Mouse (Mus musculus) liver, embryonic 13.5 days (tissue): ENCODE results near the gene Ppp4r1. TPM values are rescaled to one million over a fixed set of nuclear protein-coding genes. Genes with fewer than 3 reads are reported as not detected.

Source experiments
- ATAC-seq: fragments of 200-750 bp; cut with Nextera tagmentation; 2 replicates; pipeline ENCODE4 v1.8.0; 2017; ENCODE audit warnings: low read depth, mild to moderate bottlenecking, moderate number of reproducible peaks, moderate library complexity
- DNase-seq: peaks from one replicate; pipeline ENCODE4 v3.0.0; 2022
- H3K27ac ChIP-seq: fragments of 300-500 bp; sonication (generic); 2 replicates; pipeline ENCODE4 v1.5.1; 2015; ENCODE audit warnings: moderate library complexity, mild to moderate bottlenecking, inconsistent platforms
- H3K27me3 ChIP-seq: fragments of 300-500 bp; sonication (generic); 2 replicates; pipeline ENCODE4 v1.6.1; 2015; ENCODE audit warnings: mild to moderate bottlenecking, inconsistent platforms
- H3K36me3 ChIP-seq: fragments of 300-500 bp; sonication (generic); 2 replicates; pipeline ENCODE4 v1.6.1; 2015; ENCODE audit warnings: mild to moderate bottlenecking, inconsistent platforms
- H3K4me1 ChIP-seq: fragments of 300-500 bp; sonication (generic); replicated peaks from 2 replicates; pipeline ENCODE4 v1.6.1; 2015; ENCODE audit warnings: inconsistent platforms
- H3K4me2 ChIP-seq: fragments of 300-500 bp; sonication (generic); 2 replicates; pipeline ENCODE4 v1.6.1; 2015; ENCODE audit warnings: inconsistent platforms, mild to moderate bottlenecking, moderate library complexity
- H3K4me3 ChIP-seq: fragments of 300-500 bp; sonication (generic); replicated peaks from 2 replicates; pipeline ENCODE4 v1.5.1; 2015; ENCODE audit warnings: mild to moderate bottlenecking, inconsistent platforms
- H3K9ac ChIP-seq: fragments of 300-500 bp; sonication (generic); 2 replicates; pipeline ENCODE4 v1.6.1; 2015; ENCODE audit warnings: mild to moderate bottlenecking, inconsistent platforms
- H3K9me3 ChIP-seq: fragments of 300-500 bp; sonication (generic); replicated peaks from 2 replicates; pipeline ENCODE4 v1.6.1; 2016; ENCODE audit warnings: inconsistent platforms
- WGBS: fragments of 180-500 bp; shearing (Covaris S2); methylation state at CpG from one replicate; pipeline ENCODE4 v1.1.7; 2015; ENCODE audit not compliant: insufficient replicate concordance; 5-methylcytosine and 5-hydroxymethylcytosine counted together
- polyA plus RNA-seq: library from polyadenylated mRNA; unstranded; fragments of >200 nt; fragmentation: Nextera tagmentation; extraction: Ambion mirVana; gene quantifications from 2 replicates; pipeline ENCODE4 v1.2.1, GENCODE M21; 2015

Gene Ppp4r1
- polyA plus RNA-seq, 1 experiment from 2014 or later = 10.1 TPM

DNA sequence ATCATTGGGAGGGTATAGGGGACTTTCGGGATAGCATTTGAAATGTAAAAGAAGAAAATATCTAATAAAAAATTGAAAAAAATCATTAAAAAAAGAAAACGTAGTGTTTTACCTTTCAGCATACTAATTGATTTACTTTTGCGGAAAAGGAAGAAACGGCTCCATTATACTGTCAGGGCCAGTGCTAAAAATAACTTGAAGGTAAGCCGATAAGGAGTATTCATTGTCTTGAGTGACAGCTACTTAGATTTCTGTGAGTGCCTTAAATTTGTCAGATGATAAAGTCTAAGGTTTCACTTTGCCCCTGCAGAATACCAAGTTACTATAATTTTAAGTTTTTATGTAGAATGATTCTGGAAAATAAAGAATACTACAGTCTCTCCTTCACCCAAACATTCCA lies 37.8 kb downstream of the Ppp4r1 start:
- no peaks in the 10 kb centered on the region for H3K9me3 ChIP-seq
- no peaks in the 10 kb centered on the region for H3K27me3 ChIP-seq
- no peaks in the 10 kb centered on the region for H3K4me1 ChIP-seq
- peaks cover 65% of the 10 kb centered on the region for H3K36me3 ChIP-seq
- DNase-seq (no peak), ATAC-seq (no peak)
- H3K9ac ChIP-seq = no peak overlapping the region
- 73% methylated on average over 5 of the region's 5 CpGs for WGBS
- no peak overlapping the region for H3K4me2 ChIP-seq
- no peak overlapping the region for H3K4me3 ChIP-seq
- no peak overlapping the region for H3K27ac ChIP-seq

DNA sequence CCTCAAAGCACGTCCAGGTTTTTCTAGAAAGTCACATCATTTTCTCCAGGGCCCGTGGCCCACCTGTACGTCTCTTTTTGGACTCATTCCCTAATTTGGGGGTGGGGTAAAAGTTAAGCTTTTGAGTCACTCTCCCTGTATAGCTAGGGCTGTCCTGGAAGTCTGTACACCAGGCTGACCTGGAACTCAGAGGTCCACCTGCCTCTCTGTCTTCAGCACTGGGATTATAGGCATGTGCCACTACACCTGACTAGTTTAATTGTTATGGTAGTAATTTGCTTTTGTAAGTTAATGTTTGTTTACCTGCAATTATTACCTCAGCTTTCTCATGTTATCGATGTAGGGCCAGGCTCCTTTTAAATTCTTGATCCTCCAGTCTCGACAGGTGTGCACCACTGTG lies 40.0 kb downstream of the Ppp4r1 start:
- no peak for ATAC-seq
- Histone ChIP-seq H3K27me3 (no peaks in the 10 kb centered on the region), H3K4me1 (no peaks in the 10 kb centered on the region), H3K9me3 (no peaks in the 10 kb centered on the region), H3K4me2 (no peak overlapping the region), H3K27ac (no peak overlapping the region), H3K9ac (no peak overlapping the region), H3K4me3 (no peak overlapping the region), H3K36me3 (peaks cover 51% of the 10 kb centered on the region)
- 81% methylated on average over 5 of the region's 5 CpGs for WGBS
- DNase-seq = no peak

DNA sequence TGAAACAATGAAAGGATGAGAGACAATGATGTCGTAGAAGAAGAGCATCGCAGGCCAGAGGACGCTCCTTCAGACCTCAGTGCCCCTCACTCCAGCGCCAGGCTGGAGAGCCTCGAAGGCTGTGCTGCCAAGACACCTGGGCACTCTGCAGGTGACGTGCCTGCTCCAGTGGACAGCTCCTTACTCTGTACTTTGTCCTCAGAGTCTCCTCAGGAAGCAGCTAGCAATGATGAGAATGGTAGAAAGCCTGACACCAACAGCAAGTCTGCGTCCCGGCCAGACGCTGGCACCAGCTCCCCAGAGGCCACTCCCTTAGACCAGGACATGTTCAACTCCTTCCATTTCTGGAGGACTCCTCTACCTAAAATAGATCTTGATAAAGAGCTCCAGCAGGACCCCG lies 41.9 kb downstream of the Ppp4r1 start:
- no peak overlapping the region for H3K4me3 ChIP-seq
- no peaks in the 10 kb centered on the region for H3K4me1 ChIP-seq
- H3K27ac ChIP-seq = no peak overlapping the region
- WGBS = 80% methylated on average over 10 of the region's 10 CpGs
- H3K4me2 ChIP-seq = no peak overlapping the region
- H3K9ac ChIP-seq = no peak overlapping the region
- H3K27me3 ChIP-seq = no peaks in the 10 kb centered on the region
- H3K36me3 ChIP-seq = peaks cover 52% of the 10 kb centered on the region
- H3K9me3 ChIP-seq = no peaks in the 10 kb centered on the region
- ATAC-seq (no peak), DNase-seq (no peak)

- H3K4me3 ChIP-seq = no peak overlapping the region
- no peaks in the 10 kb centered on the region for H3K4me1 ChIP-seq
- no peak overlapping the region for H3K4me2 ChIP-seq
- H3K36me3 ChIP-seq = peaks cover 65% of the 10 kb centered on the region
- ATAC-seq (no peak), DNase-seq (no peak)
- 50% methylated on average over 9 of the region's 9 CpGs for WGBS
- no peak overlapping the region for H3K9ac ChIP-seq
- H3K27ac ChIP-seq = no peak overlapping the region
- H3K9me3 ChIP-seq = no peaks in the 10 kb centered on the region
- H3K27me3 ChIP-seq = no peaks in the 10 kb centered on the region
Measured at GRCm38 (mm10) chr17:65826257-65826656, 43.9 kb downstream of the Ppp4r1 start.

DNA sequence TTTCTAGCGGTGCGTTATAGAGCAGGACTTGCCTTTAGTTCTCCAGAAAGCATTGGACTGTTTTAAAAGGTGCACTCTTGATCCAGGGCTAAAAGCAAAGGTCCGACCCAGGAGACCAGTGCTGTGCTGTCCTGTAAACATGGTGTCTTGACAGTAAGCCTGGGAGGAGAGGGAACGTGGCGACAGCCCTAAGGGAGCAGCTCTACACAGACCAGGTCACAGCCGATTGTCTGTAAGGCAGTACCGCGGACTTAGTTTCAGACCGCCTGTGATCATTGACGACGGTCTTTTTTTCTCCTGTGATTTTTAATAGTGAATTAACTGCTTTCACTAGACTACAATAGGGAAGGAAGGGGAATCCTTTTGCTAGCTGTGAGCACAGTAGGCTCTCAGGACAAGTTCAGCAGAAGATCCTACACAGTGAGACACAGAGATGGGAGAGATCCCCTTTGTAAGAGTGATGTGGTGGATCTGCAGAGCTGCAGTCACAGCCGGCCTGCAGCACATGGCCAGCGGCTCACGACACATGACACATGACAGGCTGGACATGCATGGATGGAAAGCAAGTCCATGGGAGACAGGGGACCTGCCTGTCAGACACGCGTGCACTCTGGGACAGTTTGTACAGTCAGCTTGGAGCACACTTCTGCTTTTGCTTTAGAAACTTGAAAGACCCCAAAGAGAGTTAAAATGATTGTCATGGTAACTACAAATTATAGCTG lies 44.9 kb downstream of the Ppp4r1 start:
- no peak overlapping the region for H3K27ac ChIP-seq
- no peak overlapping the region for H3K9ac ChIP-seq
- H3K36me3 ChIP-seq = peaks cover 69% of the 10 kb centered on the region
- no peaks in the 10 kb centered on the region for H3K27me3 ChIP-seq
- H3K4me2 ChIP-seq = no peak overlapping the region
- WGBS = 86% methylated on average over 16 of the region's 16 CpGs
- no peak overlapping the region for H3K4me3 ChIP-seq
- DNase-seq (no peak), ATAC-seq (no peak)
- no peaks in the 10 kb centered on the region for H3K9me3 ChIP-seq
- no peaks in the 10 kb centered on the region for H3K4me1 ChIP-seq

DNA sequence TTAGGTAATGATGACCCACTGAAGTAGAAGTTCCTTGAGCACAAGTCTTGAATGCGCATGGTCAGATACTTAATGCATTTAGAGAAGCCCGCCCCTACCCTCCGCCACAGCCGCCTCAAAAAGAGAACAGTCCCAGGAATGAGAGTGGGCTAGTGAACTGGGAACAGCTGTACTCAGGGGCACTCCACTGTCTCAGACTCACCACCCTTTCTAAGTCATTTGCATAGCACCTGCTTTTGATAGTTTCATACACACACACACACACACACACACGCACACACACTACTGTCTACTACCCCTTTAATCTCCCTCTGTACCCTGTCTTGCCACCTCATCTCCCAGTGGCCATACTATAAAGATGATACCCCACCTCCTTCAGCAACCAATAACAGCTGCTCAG lies 45.5 kb downstream of the Ppp4r1 start:
- ATAC-seq = no peak
- no peak for DNase-seq

GRCm38 (mm10) chr17:65828951-65829350 lies 46.6 kb downstream of the Ppp4r1 start:
- H3K4me1 ChIP-seq = no peaks in the 10 kb centered on the region
- no peaks in the 10 kb centered on the region for H3K9me3 ChIP-seq
- H3K4me2 ChIP-seq = no peak overlapping the region
- no peak overlapping the region for H3K27ac ChIP-seq
- no peaks in the 10 kb centered on the region for H3K27me3 ChIP-seq
- H3K36me3 ChIP-seq = peaks cover 74% of the 10 kb centered on the region
- no peak overlapping the region for H3K4me3 ChIP-seq
- no peak overlapping the region for H3K9ac ChIP-seq
- 87% methylated on average over 11 of the region's 11 CpGs for WGBS
- DNase-seq = no peak
- ATAC-seq = no peak

More for the DNA sequence above, 45.5 kb downstream of the Ppp4r1 start:
- Histone ChIP-seq H3K27ac (no peak overlapping the region), H3K9ac (no peak overlapping the region), H3K36me3 (peaks cover 66% of the 10 kb centered on the region), H3K27me3 (no peaks in the 10 kb centered on the region), H3K4me3 (no peak overlapping the region), H3K9me3 (no peaks in the 10 kb centered on the region), H3K4me2 (no peak overlapping the region), H3K4me1 (no peaks in the 10 kb centered on the region)
- 89% methylated on average over 5 of the region's 5 CpGs for WGBS

GRCm38 (mm10) chr17:65830216-65830863 lies 48.0 kb downstream of the Ppp4r1 start:
- DNase-seq (no peak), ATAC-seq (no peak)
- H3K9ac ChIP-seq = no peak overlapping the region
- no peaks in the 10 kb centered on the region for H3K27me3 ChIP-seq
- H3K27ac ChIP-seq = no peak overlapping the region
- no peaks in the 10 kb centered on the region for H3K9me3 ChIP-seq
- no peak overlapping the region for H3K4me3 ChIP-seq
- peaks cover 73% of the 10 kb centered on the region for H3K36me3 ChIP-seq
- no peaks in the 10 kb centered on the region for H3K4me1 ChIP-seq
- H3K4me2 ChIP-seq = no peak overlapping the region
- WGBS = 89% methylated on average over 13 of the region's 13 CpGs

DNA sequence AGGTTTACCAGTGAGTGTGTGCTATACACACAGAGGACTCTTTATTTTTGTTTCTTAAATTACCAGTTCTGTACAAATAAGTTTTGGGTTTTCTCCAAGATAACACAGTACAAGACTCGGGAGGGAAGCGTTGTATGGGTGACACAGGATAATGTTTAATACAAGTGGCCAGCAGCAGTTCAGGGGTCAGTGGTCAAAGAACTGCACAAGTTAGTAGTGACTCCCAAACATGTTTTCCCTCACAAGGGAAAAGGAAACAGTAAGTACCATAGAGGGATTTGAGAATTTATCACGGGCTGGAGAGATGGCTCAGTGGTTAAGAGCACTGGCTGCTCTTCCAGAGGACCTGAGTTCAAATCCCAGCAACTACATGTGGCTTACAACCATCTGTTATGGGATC lies 51.5 kb downstream of the Ppp4r1 start:
- H3K36me3 ChIP-seq = peaks cover 93% of the 10 kb centered on the region
- no peaks in the 10 kb centered on the region for H3K4me1 ChIP-seq
- H3K4me2 ChIP-seq = no peak overlapping the region
- 83% methylated on average over 3 of the region's 3 CpGs for WGBS
- H3K9ac ChIP-seq = no peak overlapping the region
- no peaks in the 10 kb centered on the region for H3K9me3 ChIP-seq
- H3K4me3 ChIP-seq = no peak overlapping the region
- H3K27ac ChIP-seq = no peak overlapping the region
- no peak for DNase-seq
- ATAC-seq = no peak
- no peaks in the 10 kb centered on the region for H3K27me3 ChIP-seq

- Histone ChIP-seq H3K4me2 (no peak overlapping the region), H3K9me3 (no peaks in the 10 kb centered on the region), H3K27me3 (no peaks in the 10 kb centered on the region), H3K36me3 (peaks cover 91% of the 10 kb centered on the region), H3K4me1 (no peaks in the 10 kb centered on the region), H3K9ac (no peak overlapping the region), H3K4me3 (no peak overlapping the region), H3K27ac (no peak overlapping the region)
- no peak for DNase-seq
- WGBS = 72% methylated on average over 3 of the region's 3 CpGs
- ATAC-seq = no peak
Measured at GRCm38 (mm10) chr17:65836746-65837145, 54.4 kb downstream of the Ppp4r1 start.

DNA sequence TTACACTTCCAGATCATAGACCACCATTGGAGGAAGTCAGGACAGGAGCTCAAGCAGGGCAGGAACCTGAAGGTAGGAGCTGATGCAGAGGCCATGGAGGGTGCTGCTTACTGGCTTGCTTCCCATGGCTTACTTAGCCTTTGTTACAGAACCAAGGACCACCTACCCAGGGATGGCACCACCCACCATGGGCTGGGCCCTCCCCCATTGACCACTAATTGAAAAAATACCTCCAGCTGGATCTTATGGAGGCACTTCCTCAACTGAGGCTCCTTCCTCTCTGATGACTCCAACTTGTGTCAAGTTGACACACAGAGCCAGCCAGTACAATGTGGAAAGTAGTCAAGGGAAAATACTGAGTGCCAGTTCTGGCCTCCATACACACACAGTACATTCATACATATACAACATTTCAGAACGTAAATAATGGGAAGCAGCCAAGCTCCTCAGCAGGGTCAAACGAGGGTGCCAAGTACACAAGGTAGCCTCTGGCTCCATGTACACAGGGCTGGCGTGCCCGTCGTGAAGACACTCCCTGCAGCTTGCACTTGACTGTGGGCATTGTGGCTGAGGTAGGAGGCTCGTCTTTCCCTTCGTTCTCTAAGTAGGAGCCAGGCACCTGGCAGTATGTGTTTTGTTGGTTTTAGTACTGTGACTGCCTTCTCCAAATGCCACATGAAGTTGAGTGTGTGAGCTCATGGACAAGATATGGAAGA lies 57.3 kb downstream of the Ppp4r1 start:
- no peak for DNase-seq
- Histone ChIP-seq H3K36me3 (peaks cover 82% of the 10 kb centered on the region), H3K4me3 (no peak overlapping the region), H3K27ac (no peak overlapping the region), H3K4me1 (no peaks in the 10 kb centered on the region), H3K27me3 (no peaks in the 10 kb centered on the region), H3K9me3 (no peaks in the 10 kb centered on the region), H3K4me2 (no peak overlapping the region), H3K9ac (no peak overlapping the region)
- no peak for ATAC-seq
- WGBS = 81% methylated on average over 7 of the region's 7 CpGs
